Mouse (Mus musculus) layer of hippocampus, postnatal 36 days (tissue): ENCODE results near the gene Arhgef1. TPM values are rescaled to one million over a fixed set of nuclear protein-coding genes. Genes with fewer than 3 reads are reported as not detected.
A peak's percentile ranks its signal among the peaks of the same experiment; 100 is the strongest.

Source experiments
- DNase-seq, 2 experiments: peaks; one replicate each; pipeline ENCODE4 v3.0.0; 2022
- total RNA-seq, 2 experiments: library from RNA; stranded (reverse); gene quantifications; 2 replicates each; pipeline ENCODE4 v1.2.3; 2021

The Arhgef1 gene
- 10 to 100 TPM; 81.1 to 86.9 TPM for total RNA-seq

DNA sequence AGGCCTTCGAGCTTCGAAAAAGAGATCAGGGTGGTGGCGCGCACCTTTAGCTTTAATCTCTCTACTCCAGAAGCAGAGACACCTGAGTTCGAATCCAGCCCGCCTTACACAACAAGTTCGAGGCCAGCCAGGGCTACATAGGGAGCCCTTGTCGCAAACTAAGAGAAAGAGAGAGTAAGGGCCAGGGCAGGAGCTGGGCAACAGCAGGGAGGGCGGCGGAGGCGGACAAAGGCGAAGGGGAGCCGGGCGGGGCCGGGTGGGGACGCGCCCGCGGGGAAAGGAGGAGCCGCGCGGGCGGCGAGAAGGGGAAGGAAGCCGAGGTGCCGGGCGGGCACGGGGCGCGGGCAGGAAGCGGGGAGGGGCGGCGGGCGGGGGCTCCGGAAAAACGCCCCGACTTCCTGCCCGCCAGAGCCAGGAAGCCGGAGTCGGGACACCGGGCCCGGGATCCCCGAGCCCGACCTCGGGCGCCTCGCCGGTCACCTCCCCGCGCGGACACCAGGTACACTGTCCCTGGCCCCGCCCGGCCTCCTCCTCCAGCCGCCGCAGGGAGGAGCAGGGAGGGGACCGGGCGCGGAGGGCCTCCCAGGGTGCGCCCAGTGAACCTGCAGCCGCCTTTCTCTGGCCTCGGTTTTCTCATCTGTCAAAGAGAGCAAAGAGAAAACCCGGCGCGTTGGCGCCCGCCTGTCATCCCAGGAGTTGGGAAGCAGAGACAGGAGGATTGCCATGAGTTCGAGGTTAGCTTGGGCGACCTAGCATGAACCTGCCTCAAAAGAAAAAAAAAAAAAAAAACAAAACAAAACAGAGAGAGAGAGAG is at the start of gene Arhgef1:
Gene Arhgef1 (plus strand): TSS at position 283 of the 814 bp plus-strand sequence.
- DNase-seq: peak; percentile 26 to 37

DNA sequence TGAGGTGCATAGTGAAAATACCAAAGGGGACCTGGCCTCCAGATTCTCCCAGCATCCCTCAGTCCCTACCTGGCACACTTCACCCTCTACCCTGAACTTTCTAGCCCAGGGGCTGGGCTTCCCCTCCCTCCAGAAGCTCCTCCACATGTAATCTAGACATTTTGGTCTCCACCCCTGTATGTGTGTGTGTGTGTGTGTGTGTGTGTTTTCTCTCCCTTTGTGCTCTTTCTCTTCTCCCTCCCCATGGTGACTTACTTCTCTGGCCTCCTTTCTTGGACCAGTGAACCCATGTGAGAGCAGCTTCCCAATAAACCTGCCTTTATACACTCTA is 49.5 kb upstream of the Arhgef1 start:
- no peak for DNase-seq

DNA sequence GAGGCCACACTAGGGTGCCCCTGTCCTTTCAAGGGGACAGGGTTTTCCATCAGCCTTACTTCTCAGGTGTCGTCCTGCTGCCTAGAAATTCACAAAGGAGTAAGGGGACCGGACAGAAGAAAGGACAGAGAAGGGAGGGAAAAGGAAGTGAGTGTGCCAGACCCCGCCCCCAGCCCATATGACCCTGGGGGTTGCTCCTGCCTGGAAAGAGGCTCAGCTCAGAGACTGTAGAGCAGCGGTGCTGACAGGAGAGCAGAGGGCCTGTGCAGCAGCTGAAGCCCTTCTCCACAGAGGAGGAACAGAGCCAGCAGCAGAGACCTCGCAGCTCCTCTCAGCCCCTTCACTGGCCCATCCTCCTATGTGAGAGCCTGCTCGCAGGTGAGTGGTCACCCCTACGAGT is 49.0 kb upstream of the Arhgef1 start:
- DNase-seq: no peak

- no peak for DNase-seq
Measured at GRCm38 (mm10) chr7:24856460-24857120, 46.1 kb upstream of the Arhgef1 start.

GRCm38 (mm10) chr7:24859234-24859633 is 43.5 kb upstream of the Arhgef1 start:
- DNase-seq: no peak

GRCm38 (mm10) chr7:24861913-24862312 is 40.8 kb upstream of the Arhgef1 start, which contains the start of gene Gm9844:
Gene Gm9844 (plus strand): TSS chr7:24862213.
- DNase-seq: no peak

DNA sequence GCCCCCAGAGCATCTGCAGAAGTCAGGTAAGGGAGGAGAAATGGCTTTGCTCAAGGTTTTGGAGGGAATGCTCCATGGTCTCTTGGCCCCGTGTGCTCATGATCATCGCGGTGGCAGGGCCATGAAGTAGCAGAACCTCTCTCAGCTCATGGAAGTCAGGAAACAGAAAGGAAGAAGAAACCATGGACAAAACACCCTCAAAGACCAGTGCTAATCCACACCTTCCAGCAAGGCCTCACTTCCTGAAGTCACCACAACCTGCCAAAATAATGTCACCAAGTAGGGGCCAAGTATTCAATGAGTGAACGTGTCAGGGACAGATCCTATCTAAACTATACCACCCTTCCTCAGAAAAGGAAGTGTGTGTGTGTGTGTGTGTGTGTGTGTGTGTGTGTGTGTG is 39.9 kb upstream of the Arhgef1 start:
- no peak for DNase-seq

- no peak for DNase-seq
Measured at GRCm38 (mm10) chr7:24864156-24864555, 38.6 kb upstream of the Arhgef1 start.

GRCm38 (mm10) chr7:24869080-24869479 is 33.6 kb upstream of the Arhgef1 start:
- no peak for DNase-seq

GRCm38 (mm10) chr7:24869532-24870165 is 33.1 kb upstream of the Arhgef1 start, which contains the start of the genes Lypd4 and Dmrtc2:
Gene Lypd4 (minus strand): TSS chr7:24869941.
Gene Dmrtc2 (plus strand): TSS chr7:24870057.
- DNase-seq: no peak

- DNase-seq: no peak
Measured at GRCm38 (mm10) chr7:24877588-24877987, 25.1 kb upstream of the Arhgef1 start.

GRCm38 (mm10) chr7:24879620-24880019 is 23.1 kb upstream of the Arhgef1 start:
- no peak for DNase-seq

- no peak for DNase-seq
Measured at GRCm38 (mm10) chr7:24882416-24883199, 20.1 kb upstream of the Arhgef1 start.

- DNase-seq: peak; percentile 97 to 98
Measured at GRCm38 (mm10) chr7:24883896-24884692, 18.6 kb upstream of the Arhgef1 start, which contains the start of gene Rps19. Gene Rps19 (plus strand): TSS chr7:24884371.

DNA sequence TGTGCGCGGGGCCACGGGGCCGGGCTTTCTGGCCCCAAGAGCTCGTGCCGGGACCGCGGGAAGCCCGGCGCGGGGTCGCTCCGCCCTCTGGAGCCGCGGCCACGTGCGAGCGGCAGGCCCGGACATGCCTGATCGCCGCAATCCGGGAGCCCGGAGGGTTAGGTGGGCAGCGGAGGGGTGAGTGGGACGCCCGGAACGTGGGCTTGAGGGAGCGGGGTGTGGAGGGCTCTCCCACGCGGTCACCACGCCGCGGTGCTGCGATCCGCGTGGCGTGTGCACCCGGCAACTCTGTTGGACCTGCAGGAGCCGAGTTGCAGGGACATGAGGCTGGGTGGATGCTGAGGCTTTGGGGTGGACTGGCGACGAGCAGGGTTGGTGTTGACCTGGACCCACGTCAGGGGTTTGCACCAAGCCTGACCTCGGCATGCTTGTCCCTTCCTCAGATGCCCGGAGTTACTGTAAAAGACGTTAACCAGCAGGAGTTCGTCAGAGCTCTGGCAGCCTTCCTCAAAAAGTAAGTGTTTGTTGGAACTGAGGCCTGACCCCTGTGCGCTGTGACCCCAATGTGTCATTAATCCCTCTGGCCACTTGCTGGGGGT is 17.9 kb upstream of the Arhgef1 start:
- no peak for DNase-seq

GRCm38 (mm10) chr7:24885468-24886307 is 17.0 kb upstream of the Arhgef1 start:
- no peak for DNase-seq

DNA sequence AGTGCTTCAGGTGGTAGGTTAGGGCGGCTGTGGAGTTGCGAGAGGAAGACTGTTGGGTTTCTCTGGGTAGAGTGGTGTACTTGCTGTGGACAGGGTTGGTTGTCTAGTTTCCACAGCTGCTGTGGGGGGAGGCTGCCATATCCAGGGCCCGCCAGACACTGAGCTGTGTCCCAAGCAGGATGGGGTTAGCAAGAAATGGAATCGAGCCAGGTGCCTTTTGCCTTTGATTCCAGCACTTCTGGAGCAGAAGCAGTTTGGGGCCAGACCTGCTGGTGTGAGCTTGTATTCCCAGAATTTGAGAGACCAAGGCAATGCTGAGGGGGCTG is 16.4 kb upstream of the Arhgef1 start:
- DNase-seq: no peak

DNA sequence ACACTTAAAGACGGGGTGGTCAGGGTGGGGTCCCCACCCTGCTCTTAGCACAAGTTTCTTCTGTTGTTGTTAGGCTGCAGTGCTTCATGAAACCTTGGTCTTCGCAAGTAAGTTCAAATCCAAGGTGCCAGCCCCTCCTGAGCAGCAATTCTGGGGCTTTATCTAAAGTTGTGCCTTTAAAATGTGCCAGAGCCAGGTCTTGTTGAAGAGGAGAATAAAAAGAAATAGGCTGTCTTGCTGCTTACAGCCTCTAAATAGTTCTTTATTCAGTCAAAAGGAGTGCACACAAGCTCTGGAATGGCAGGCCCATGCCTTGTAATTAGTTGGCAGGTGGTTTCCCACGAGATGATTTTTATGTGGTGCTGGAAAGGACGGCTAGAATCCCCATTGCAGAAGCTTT is 15.6 kb upstream of the Arhgef1 start:
- no peak for DNase-seq

GRCm38 (mm10) chr7:24889431-24890220 is 13.1 kb upstream of the Arhgef1 start:
- DNase-seq: no peak
